Mouse (Mus musculus) Patski (cell line): ENCODE results near the gene Pde7b. TPM values are rescaled to one million over a fixed set of nuclear protein-coding genes. Genes with fewer than 3 reads are reported as not detected.

ENCODE experiments used
- ATAC-seq: fragments of 100-300 bp; one replicate; pipeline ENCODE4 v1.8.0; 2021
- CTCF ChIA-PET: fragments of 350-600 bp; sonication (Branson Sonifier 250); formaldehyde crosslinking; loops from one replicate; lab custom pipeline; 2022; ENCODE audit warnings: inconsistent platforms; lab: Charles Lee
- POLR2A ChIA-PET: fragments of 350-600 bp; sonication (Branson Sonifier 250); formaldehyde crosslinking; loops from one replicate; lab custom pipeline; 2022; ENCODE audit warnings: antibody characterized with exemption, inconsistent platforms; lab: Charles Lee
- DNase-seq: peaks from one replicate; pipeline ENCODE4 v3.0.0-alpha.2; 2011; ENCODE audit warnings: low read depth, low spot score
- H3K27me3 ChIP-seq: fragments of 371-371 bp; one replicate; pipeline ENCODE4 v1.5.1; 2021
- CTCF ChIP-seq: fragments of 100-300 bp; IDR thresholded peaks from one replicate; pipeline ENCODE4 v1.5.1; 2021
- in situ Hi-C: fragments of 300-500 bp; cut with MboI; formaldehyde crosslinking; loops from 3 replicates; pipeline ENCODE4 v1.11.1; 2018; ENCODE audit warnings: low pct_unique_long_range_greater_than_20kb, mixed read lengths
- polyA plus RNA-seq: library from polyadenylated mRNA; unstranded; gene quantifications from one replicate; pipeline ENCODE4 v1.2.3, GENCODE M21; 2021

The Pde7b gene
- polyA plus RNA-seq, 1 experiment from 2014 or later = 0.15 TPM

DNA sequence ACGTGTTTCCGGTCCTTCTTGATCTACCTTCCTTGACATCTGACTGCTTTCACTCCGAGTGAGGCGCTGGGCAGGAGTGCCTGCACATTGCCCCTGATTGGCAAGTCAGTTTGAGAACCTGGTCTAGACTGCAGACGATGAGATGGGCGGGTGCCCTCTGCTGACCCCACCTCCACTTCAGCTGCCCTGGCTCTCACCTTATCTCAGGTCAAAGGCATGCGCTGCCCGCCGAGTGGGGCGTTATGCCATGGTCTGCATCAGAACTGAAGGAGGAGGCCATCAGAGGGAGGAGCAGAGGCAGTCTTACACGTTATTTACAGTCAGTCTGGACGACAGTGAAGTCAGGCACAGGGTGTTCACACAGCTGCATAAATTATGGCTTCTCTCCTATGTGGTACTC, 293.5 kb downstream of the Pde7b start:
- no peak for DNase-seq
- H3K27me3 ChIP-seq = peaks cover 25% of the 10 kb centered on the region
- in situ Hi-C loops = no loop called here
- no peak for ATAC-seq
- no peak for TF ChIP-seq CTCF
- CTCF ChIA-PET = no interaction called here
- POLR2A ChIA-PET = no interaction called here

DNA sequence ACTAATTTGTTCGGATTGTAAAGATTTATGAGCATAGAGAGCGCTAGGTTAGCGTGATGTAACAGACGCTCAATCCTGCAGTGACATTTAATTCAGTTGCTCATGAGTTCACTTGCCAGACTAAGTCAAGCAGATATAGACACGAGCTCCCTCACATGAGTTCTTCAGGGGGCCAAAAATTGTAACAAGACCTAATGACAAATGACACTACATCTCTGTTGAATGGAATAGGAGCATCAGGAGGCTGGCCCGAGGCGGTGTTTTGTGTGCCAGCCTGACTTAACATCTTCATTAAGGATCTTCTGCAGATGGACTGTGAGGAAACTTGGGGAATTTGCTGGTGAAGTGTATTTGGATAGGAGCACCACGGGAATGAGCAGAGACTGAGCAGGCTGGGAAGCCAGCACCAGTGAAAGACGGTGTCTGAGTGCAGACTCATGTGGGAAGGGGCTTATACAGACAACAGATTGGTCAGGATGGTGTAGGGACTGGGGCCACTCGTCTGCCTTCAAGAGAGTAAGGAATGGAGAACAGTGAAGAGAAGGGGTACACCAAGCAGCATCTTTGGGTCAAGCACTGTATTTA, 303.5 kb downstream of the Pde7b start:
- ATAC-seq (no peak), DNase-seq (no peak)
- H3K27me3 ChIP-seq = peaks cover 3% of the 10 kb centered on the region
- in situ Hi-C loops = no loop called here
- ChIA-PET CTCF (no interaction called here), POLR2A (no interaction called here)
- TF ChIP-seq CTCF = no peak

DNA sequence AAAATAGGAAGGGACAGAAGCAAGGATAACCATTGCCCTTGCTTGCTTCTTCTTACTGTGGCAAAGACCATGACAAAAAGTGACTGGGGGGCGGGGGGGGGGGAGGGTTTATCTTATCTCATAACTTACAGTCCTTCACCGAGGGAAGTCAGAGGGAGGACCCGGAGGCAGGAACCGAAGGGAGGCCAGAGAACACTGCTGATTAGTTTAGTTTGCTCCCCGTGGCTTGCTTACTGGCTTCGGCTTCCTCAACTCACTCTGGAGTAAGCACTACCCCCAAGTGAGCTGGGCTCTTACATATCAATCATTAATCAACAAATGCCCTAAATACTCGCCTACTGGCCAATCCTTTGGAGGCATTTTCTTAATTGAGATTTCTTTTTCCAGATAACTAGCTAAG, 304.6 kb downstream of the Pde7b start:
- POLR2A ChIA-PET = no interaction called here
- TF ChIP-seq CTCF = no peak
- in situ Hi-C loops = no loop called here
- no peak for DNase-seq
- ATAC-seq = no peak
- CTCF ChIA-PET = no interaction called here
- peaks cover 3% of the 10 kb centered on the region for H3K27me3 ChIP-seq

DNA sequence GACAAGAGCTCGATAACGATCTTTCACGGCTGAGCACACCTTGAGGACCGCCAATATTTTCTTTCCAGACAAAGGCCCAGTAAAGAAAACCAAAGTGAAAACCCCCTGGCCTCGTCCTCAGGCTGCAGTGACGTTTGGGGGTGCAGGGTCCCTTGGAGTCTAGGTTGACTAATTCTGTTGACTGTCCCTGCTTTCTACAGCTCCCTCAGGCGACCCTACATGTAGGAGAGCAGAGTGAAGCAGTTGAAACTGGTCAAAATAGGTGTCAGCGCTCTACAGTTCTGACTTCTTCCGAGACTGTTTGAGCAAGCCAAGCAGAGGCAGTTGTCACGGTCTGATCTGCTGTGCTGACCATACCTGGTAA, 306.0 kb downstream of the Pde7b start:
- DNase-seq (no peak), ATAC-seq (no peak)
- no peak for TF ChIP-seq CTCF
- CTCF ChIA-PET = no interaction called here
- peaks cover under 1% of the 10 kb centered on the region for H3K27me3 ChIP-seq
- in situ Hi-C loops = no loop called here
- POLR2A ChIA-PET = no interaction called here

DNA sequence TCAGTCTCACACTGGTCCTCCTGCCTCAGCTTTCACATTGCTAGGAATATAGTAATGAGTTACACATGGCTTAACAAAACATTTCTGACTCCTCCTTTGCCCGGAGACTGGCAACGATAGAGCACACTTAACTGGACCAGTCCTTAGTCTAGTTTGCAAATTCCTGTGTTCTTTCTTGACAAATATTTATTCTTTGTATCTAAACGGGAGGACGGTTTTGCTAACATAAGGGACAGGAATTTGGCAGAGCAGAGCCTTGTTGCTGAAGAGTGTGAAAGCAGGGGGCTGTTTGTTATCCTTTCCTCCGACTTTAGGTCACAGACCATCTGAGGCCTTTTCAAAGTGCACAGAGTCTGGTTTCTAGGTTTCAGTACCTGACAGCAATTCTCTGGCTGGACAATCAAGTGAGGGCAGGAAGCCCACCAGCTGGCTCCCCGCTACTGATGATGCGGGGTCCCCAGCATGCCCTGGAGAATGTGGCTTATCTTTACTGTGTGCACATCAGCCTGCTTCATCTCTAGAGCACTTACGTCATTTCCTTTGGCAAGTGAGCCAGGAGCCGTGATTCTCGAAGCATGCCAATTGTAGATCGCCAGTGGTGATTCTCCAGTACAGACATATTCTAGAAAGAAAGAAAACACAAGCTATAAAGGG, 306.5 kb downstream of the Pde7b start:
- TF ChIP-seq CTCF = no peak
- ChIA-PET CTCF (no interaction called here), POLR2A (no interaction called here)
- ATAC-seq (no peak), DNase-seq (no peak)
- H3K27me3 ChIP-seq = no peaks in the 10 kb centered on the region
- in situ Hi-C loops = no loop called here

DNA sequence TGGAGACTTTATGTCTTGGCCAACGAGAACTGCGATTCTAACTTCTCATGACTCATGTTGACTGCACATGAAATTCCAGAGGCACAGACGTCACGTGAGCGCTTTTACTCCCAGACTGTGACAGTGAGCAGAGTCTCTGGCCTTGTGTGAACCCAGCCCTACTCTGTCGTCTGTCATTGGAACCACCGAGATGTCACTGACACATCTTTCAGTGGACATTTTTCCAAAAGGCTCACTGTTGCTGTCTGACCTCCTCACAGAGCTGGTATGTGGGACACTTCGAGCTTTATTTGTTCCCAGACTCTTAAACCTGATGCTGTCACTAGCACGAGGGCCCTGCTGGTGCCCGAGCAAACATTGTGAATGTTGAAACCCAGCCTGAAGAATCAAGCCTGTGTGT, 315.7 kb downstream of the Pde7b start:
- no peak for TF ChIP-seq CTCF
- ChIA-PET POLR2A (interaction anchor here (0.6 kb wide), 1 partner anchor 56 kb away, joined by 7 read pairs; no protein-coding TSS in a partner anchor), CTCF (no interaction called here)
- in situ Hi-C loops = loop anchor here (5.0 kb wide), 1 partner anchor 528 kb away; no protein-coding TSS in a partner anchor
- DNase-seq (no peak), ATAC-seq (no peak)
- peaks cover 4% of the 10 kb centered on the region for H3K27me3 ChIP-seq

DNA sequence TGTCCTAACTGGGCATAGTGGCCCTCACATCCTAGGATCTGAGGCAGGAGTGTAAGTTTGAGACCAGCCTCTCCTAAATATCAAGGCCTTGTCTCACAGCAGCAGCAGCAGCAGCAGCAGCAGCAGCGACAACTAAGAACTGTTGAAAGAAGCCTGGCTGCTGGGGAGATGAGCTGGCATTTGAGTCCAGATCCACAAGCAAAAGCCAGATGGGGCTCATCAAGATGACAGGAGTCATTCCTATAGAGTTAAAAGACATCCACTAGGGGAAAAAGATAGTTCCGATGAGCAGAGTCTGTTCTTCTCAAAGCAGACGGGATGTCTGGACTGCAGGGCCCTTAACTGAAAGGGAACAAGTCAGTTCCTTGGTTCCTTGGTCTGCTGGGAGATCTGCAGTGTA, 316.5 kb downstream of the Pde7b start:
- ATAC-seq = no peak

DNA sequence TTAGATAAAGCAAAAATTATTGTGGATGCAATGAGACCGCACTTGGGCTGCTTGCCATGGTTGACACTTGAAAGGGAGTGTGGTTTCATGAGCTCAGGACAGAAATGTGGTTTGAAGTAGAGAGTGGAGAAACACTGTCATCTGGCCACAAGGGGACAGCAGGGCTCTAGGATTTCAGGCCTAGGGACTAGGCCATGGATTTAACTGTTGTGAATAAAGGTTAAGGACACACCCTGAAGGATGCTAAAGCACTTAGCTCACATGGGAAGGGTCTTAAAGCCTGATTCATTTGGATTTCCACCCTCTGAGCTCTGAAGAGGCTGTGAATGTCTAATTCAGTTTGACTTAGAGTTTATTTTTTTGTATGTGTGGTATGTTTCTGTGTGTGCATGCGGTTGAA, 319.4 kb downstream of the Pde7b start:
- ATAC-seq (no peak), DNase-seq (no peak)
- TF ChIP-seq CTCF = peak; percentile 86
- H3K27me3 ChIP-seq = peaks cover 4% of the 10 kb centered on the region
- in situ Hi-C loops = loop anchor here (5.0 kb wide), 1 partner anchor 532 kb away; no protein-coding TSS in a partner anchor
- CTCF ChIA-PET = interaction anchor here (0.7 to 1.6 kb wide), 9 partner anchors 510 to 559 kb away, joined by 3 to 12 read pairs (median 4); no protein-coding TSS in a partner anchor
- POLR2A ChIA-PET = interaction anchor here (1.0 to 1.2 kb wide), 2 partner anchors 523 to 539 kb away, joined by 3 read pairs; no protein-coding TSS in a partner anchor

More for the DNA sequence above, 316.5 kb downstream of the Pde7b start:
- in situ Hi-C loops = loop anchor here (5.0 kb wide), 1 partner anchor 529 kb away; no protein-coding TSS in a partner anchor
- ChIA-PET POLR2A (no interaction called here), CTCF (no interaction called here)
- TF ChIP-seq CTCF = no peak
- DNase-seq = no peak
- peaks cover 4% of the 10 kb centered on the region for H3K27me3 ChIP-seq

DNA sequence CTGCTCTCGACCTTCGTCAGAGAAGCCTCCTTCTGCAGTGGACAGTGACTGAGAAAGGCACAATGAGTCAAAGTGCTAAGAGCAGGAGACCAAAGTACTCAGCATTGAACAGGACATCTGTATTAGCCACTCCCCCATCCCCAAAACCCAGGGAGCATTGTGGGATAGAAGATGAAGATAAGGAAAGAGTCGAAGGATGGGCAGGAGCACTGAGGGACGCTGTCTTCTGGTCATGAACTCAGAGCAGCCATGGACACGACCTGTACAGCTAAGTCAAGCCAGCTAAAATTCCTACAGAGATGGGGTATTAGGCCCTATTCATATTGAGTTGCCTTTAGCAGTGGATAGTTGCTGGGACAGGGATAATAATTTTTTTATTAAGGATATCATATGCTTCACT, 321.9 kb downstream of the Pde7b start:
- ATAC-seq (no peak), DNase-seq (no peak)
- no peak for TF ChIP-seq CTCF
- in situ Hi-C loops = no loop called here
- peaks cover 16% of the 10 kb centered on the region for H3K27me3 ChIP-seq
- POLR2A ChIA-PET = no interaction called here
- CTCF ChIA-PET = no interaction called here

DNA sequence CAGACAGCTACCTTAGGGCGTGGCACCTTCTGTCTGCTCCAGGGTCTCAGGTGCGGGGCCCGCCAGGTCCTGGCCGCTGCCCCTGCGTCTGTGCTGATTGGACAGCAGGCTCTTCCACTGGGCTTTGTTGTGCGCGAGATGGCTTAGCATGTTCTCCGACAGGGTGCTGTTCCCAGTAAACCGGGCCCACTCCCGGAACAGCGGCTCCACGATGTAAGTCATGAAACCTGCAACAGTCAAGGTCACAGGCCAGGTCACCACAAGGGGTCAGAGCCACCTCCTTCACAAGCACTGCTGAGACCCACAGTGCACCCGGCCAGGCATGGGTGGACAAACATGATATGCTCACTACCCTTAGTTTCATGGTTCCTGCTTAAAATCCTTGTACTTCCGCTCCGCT, 324.5 kb downstream of the Pde7b start:
- no peak for ATAC-seq
- ChIA-PET CTCF (no interaction called here), POLR2A (no interaction called here)
- in situ Hi-C loops = no loop called here
- TF ChIP-seq CTCF = no peak
- no peak for DNase-seq
- peaks cover 13% of the 10 kb centered on the region for H3K27me3 ChIP-seq

DNA sequence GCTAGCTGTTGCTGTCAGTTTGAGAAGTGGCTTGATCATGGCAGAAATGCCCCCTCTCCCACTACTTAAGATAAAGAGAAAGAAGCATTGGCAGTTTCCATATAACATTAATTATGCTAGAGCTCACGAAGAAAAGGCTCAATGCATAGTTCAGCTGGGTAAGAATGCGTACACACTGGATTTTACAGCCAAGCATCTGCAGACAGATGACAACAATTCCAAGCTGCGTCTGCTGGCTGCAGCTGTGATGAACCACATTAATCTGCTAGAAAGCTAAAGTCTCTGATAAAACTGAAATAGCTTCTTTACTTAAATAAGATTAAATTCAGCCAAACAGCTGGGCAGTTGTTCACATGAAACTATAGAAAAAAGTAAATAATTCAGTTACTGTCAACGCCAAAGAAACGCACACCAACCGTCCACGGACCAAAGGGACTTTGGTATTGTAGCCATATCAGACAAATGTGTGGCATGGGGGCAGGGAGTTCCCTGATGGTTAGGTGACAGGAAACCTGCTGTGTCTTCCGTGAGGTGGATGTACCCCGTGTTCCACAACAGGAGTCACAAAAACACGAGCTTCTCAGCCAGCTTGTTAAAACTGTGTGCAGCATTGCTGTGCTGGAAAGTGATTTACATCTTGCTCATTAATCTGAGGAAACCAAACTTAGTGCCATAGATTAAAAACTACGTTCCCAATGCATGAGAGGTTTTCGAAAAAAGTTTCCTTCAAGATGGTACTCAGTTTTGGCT, 326.1 kb downstream of the Pde7b start:
- no peak for TF ChIP-seq CTCF
- peaks cover 13% of the 10 kb centered on the region for H3K27me3 ChIP-seq
- in situ Hi-C loops = no loop called here
- ChIA-PET POLR2A (no interaction called here), CTCF (no interaction called here)
- no peak for DNase-seq
- no peak for ATAC-seq
